Mouse (Mus musculus): ENCODE measurements at regions not wholly inside any gene's neighbourhood (a gene's known extent, or its start where the extent isn't known, plus 50 kb on each side); places are given as distances from the start of the nearest gene placed in this dataset.

- no peak for DNase-seq
These were observed 113.7 kb upstream of the Lsm14a start for GRCm38 (mm10) chr7:34506816-34507215.

DNA sequence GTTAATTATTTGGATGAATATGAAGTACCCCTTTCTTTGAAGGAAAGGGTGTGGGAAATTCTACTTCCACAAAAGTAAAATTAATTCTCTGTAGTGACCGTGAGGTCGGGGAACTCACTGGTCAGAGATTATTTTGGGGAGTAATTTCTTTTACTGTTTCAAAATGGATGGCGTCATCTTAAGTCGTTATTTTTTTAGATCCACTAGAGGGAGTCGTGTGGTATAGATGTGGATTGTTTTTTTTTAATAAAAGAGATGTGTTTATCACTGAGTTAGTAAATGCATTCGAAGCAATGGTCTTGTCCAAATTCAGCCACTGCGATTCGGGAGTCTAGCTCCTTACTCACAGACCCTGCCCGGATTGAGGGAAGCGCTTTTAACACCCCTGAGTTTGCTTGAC, 100.8 kb upstream of the Lsm14a start:
- peak in 1 of 2 experiments; percentile 20 for DNase-seq

DNA sequence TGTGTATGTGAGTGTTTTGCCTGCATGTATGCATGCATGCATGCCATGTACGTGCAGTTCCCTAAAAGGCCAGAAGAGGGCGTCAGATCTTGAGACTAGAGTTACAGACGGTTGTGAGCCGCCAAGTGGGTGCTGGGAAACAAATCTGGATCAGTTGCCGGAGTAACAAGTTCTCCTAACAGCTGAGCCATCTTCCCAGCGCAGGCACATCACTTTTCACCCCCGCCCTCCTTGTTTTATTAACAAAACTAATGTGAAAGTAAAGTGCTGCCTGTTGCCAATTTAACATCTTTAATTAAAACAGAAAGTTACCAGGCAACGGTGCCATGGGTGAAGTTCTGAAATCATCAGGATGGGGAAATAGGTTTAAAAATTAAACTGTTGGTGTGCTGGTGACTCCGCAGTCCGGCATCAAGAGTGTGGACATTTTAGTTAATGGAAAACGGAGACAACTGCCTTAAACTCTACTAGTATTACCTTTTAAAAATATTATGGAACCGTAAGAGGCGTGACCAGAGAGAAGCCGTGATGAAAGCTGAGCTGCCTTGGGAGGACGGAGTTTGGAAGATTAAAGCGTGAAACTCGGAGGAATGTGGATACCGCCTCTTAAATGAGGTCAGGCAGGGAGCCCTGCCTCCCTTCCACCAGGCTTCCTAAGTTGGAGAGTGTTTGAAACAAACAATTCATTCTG, 91.9 kb upstream of the Lsm14a start:
- no peak for DNase-seq

GRCm38 (mm10) chr7:34483368-34483767, 90.3 kb upstream of the Lsm14a start:
- DNase-seq = peak; percentile 17 to 51

DNA sequence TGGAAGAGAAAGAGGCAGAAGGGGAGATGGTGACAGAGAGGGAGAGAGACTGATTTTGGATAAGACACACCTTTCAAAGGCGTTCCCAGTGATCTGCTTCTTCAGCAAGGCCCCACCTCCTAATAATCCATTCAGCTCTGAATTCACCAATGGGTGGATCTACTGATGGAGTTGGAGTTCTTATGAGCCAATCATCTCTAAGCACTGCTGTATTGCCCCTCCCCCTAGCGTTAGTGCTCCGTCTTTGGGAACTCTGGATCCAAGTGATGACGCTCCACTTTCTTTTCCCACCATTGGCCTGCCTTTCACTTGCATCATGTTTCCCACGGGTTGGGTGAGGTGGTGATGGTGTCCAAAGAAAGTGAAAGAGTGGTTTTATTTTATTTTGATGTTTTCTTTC, 87.7 kb upstream of the Lsm14a start:
- no peak for DNase-seq

GRCm38 (mm10) chr7:34471003-34471402, 77.9 kb upstream of the Lsm14a start:
- DNase-seq = no peak

DNA sequence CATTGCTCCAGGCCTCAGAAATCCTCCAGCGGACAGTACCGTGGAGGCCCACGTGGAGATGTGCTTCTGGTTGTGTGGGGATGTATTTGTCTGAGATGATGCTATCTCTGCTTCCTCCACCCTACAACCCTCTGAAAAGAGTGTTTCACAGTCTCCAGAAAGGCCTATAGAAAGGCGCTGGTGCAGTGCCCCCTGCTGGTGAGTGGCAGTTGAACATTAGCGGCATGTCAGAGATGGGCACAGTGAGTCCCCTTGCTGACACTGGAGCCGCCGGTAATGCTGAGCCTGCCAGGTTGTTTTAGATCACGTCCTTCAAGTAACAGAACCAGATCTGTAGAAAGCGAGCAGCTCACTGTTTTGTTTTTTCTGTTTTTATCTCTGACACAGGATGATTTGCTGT, 69.0 kb upstream of the Lsm14a start:
- peak in 1 of 2 experiments; percentile 29 for DNase-seq

DNA sequence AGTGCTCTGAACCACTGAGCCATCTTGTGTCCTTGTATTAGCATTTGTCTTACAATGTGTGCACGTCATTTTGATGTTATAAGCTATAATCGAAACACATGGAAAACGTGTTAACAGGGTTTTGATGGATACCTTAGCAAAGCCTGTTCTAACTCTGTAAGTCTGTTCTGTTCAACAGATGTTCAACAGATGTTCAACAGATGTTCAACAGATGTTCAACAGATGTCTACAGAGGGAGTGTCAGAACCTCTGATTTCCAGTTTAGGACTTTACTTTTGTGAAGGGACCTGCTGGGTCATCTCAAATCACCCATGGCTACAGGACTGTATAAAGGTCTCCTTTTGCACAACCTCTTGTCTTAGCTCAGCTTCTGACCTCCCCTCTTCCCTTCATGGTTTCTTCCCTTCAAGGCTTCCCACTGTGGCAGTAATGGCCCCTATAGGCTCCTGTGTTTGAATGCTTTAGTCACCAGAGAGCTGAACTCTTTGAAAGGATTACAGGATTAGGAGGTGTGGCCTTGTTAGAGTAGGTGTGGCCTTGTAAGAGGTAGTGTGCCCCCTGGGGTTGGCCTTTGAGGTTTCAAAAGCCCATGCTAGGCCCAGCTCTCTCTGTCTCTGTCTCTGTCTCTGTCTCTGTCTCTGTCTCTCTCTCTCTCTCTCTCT, 66.8 kb upstream of the Lsm14a start:
- peak; percentile 6 for DNase-seq

GRCm38 (mm10) chr7:34458851-34459250, 65.7 kb upstream of the Lsm14a start:
- DNase-seq = no peak

DNA sequence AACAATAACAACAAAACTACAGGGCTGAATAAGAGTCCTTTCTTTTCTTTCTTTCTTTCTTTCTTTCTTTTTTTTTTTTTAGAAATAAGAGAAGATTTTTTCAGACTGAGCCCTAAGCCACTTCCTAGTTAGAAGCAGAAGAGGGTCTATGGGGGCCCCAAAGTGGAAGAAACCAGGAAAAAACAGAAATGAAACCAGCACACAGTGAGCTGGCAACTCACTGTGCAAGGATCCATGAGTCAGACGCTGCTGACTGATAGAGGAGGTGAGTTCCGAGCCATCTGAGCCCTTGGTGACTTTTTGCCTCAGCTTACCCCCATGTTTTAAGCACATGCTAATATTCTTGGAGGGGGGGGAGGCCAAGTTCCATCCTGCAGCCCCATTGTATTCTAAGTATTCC, 55.2 kb upstream of the Lsm14a start:
- DNase-seq = peak in 1 of 2 experiments; percentile 2

DNA sequence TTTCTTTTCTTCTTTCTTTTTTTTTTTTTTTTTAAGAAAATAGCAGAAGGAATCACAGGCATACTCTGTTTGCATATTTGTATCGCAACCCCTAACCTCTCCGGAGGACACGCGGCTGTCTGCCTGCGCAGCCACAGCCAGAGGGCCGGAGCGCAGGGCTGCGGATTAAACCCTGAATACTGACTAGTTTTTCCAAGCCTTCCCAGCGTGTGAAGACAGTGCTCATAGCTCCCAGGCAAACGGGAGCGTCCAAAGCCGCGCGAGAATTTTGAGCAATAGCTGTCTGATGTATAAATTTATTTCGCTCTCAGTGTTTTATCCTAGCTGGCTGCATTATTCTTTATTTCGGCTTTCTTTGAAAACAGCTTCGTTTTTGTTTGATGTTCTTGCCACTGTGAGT, 51.1 kb upstream of the Lsm14a start:
- no peak for DNase-seq

Data from heart, adult 18-20 months (tissue).